Mouse (Mus musculus) ES-Bruce4 (cell line): ENCODE results near the gene Polk.

Experiments
- CTCF ChIP-seq: IDR thresholded peaks from one replicate; pipeline ENCODE4 v1.8.1; 2011; ENCODE audit warnings: low read depth, low read length
- EP300 ChIP-seq: IDR thresholded peaks from 2 replicates; pipeline ENCODE4 v1.6.1; 2011; ENCODE audit warnings: low read depth, low read length; ENCODE audit not compliant: insufficient read depth
- POLR2A ChIP-seq: IDR thresholded peaks from one replicate; pipeline ENCODE4 v1.8.1; 2011; ENCODE audit warnings: low read length; ENCODE audit not compliant: insufficient read depth

DNA sequence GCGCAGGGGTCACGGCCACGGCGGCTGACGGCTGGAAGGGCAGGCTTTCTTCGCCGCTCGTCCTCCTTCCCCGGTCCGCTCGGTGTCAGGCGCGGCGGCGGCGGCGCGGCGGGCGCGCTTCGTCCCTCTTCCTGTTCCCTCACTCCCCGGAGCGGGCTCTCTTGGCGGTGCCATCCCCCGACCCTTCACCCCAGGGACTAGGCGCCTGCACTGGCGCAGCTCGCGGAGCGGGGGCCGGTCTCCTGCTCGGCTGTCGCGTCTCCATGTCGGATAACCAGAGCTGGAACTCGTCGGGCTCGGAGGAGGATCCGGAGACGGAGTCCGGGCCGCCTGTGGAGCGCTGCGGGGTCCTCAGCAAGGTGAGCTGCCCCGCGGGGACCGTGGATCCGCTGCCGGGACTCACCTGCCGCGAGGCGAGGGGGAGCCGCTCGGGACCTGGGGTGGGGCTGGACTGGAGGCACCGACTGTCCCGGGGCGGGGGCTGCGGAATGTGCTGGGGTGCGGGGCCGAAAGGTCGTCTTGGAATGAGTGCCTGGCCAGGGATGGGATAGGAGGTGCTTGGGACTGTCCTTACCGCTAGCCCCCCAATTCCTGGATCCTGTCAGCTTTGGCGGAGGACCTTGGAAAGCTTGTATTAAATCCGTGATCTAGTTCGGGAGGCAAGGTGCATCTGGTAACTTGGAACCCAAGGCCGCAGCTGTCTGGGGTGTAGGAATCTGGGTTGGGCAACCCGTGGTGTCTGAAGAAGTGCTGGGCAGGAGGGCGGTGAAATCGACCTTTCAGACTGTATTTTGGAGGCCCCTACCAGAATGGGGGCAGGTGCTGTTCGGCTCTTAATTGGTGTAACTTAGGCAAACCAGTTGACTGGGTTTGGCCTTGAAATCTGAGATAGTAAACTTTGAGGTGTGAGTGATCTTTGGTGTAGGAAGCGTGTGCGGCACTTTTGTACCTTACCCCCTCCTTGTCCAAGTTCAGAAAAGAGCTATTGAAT is 817 bp upstream of the Polk start:
- TF ChIP-seq POLR2A (no peak), EP300 (no peak), CTCF (no peak)
